Mouse (Mus musculus) left cerebral cortex, adult 2 months (tissue): ENCODE data around the gene Slc44a1. TPM values are rescaled to one million over a fixed set of nuclear protein-coding genes. Genes with fewer than 3 reads are reported as not detected.
A peak's percentile ranks its signal among the peaks of the same experiment; 100 is the strongest.

ENCODE experiments used
- DNase-seq, 2 experiments: peaks; one replicate each; pipeline ENCODE4 v3.0.0; 2021 to 2022; ENCODE audit warnings: low spot score in 2 of 2, mixed read lengths in 1 of 2; ENCODE audit errors: extremely low spot score in 1 of 2
- H3K27ac ChIP-seq: fragments of 200-600 bp; 2 replicates; pipeline ENCODE4 v1.8.1; 2022
- H3K4me3 ChIP-seq: fragments of 200-600 bp; 2 replicates; pipeline ENCODE4 v1.8.1; 2022
- CTCF ChIP-seq: fragments of 200-600 bp; IDR thresholded peaks from 2 replicates; pipeline ENCODE4 v1.8.1; 2022; ENCODE audit warnings: antibody characterized with exemption, mild to moderate bottlenecking, moderate library complexity
- intact Hi-C: fragments of 180-260 bp; cut with DNase I; formaldehyde crosslinking; loops from one replicate; pipeline ENCODE4 v1.15.1; 2025
- total RNA-seq, 2 experiments: library from RNA; stranded (reverse); gene quantifications; 2 replicates each; pipeline ENCODE4 v1.2.3; 2021

The Slc44a1 gene
- total RNA-seq, 2 experiments from 2014 or later, result 58.8 to 59.5 TPM

DNA sequence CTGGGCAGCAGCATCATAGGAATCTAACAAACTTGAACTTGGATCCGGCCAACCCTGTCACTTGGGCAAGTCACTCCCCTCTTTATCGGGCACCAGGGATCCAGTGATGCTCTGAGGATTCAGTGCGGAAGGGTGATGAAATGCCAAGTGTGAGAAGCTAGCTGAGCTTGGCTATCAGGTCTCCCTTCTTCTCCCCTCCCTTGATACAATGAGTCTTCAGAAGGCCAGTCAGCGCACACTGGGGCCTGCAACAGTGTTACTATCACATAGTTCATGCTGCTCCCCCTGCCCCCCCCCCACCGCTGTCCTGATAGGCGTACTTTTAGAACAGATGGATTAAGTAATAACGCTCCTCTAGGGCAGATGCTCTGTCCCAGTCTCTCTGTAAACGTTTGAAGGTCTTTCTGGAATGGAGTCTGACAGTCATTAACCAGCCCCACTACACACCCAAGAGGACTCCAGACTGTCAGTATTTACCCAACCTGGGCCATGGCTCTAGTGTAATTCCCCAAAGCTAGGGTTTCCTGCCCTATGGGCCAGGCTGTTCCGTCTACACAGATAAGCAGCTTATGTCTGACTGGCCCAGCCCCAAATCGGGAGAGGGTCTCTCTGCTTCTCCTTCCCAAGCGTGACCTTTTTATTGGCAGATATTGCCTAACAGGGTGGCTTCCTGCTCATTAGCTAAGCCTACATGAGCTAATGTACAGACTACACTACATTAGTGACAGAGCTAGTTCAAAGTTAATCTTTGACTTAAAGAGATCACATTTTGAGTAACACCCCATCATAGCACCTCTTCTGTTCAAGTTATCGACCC, 155.2 kb downstream of the Slc44a1 start:
- TF ChIP-seq CTCF, result no peak
- H3K27ac ChIP-seq, result no peak overlapping the region
- intact Hi-C loops, result loop anchor here (2.0 to 10.0 kb wide), 2 partner anchors 241 to 479 kb away; no protein-coding TSS in a partner anchor
- DNase-seq, result no peak
- no peak overlapping the region for H3K4me3 ChIP-seq

DNA sequence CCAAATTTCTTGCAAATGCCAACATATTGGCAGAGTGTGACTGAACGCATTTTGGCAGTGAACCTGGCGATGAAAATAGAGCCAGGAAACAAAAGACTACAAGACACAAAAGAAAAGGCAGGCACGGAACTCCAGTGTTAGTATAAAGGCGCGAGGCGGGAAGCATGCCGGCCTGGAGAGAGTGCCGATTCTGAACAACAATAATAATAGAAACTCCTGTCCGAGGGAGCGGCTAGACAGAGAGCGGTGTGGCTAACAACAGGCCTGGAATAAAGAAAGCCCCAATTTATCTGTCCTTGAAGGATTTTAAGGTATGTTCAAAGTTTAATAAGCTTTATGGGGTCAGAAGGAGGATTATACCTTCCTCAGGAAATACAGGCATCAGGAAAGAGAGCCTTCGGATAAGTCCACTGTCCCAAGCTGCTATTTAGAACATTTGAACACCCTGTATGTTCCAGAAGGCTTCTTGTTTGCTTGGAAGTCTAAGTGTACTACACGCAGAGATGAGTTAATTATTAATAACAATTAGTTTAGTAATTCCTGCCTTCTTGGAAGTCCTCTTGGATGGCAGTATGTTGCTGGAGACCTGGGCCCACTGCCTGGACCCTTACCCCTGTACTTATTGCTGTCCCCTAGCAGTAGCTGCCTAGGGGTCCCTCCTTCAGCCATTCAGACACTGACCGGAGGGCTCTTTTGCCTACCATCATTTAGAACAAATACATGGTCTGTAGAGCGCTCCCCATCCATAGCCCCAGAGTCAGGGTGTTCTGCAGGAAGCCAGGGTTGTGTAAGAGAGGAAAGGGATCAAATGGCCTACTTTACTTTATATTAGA, 156.1 kb downstream of the Slc44a1 start:
- DNase-seq, result no peak
- H3K4me3 ChIP-seq, result no peak overlapping the region
- H3K27ac ChIP-seq, result no peak overlapping the region
- TF ChIP-seq CTCF, result no peak
- intact Hi-C loops, result loop anchor here (10.0 kb wide), 1 partner anchor 241 kb away; no protein-coding TSS in a partner anchor

DNA sequence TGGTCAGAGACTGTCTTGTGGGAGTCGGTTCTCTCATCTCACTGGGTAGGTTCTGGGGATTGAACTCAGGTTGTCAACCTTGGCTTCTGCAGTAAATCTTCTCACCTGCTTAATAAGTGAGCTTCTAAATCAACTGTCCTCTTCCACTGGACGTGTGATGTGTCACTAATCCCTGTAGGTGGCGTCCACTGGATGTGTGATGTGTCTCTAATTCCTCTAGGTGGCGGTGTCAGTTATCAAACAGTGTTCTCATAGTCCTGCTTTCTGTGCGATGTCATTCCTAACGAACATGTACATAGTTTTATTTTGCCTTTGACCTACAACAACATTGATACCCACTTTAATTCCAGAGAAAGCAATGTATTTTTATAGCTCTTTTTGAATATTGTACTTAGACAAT, 160.2 kb downstream of the Slc44a1 start:
- DNase-seq, result no peak

DNA sequence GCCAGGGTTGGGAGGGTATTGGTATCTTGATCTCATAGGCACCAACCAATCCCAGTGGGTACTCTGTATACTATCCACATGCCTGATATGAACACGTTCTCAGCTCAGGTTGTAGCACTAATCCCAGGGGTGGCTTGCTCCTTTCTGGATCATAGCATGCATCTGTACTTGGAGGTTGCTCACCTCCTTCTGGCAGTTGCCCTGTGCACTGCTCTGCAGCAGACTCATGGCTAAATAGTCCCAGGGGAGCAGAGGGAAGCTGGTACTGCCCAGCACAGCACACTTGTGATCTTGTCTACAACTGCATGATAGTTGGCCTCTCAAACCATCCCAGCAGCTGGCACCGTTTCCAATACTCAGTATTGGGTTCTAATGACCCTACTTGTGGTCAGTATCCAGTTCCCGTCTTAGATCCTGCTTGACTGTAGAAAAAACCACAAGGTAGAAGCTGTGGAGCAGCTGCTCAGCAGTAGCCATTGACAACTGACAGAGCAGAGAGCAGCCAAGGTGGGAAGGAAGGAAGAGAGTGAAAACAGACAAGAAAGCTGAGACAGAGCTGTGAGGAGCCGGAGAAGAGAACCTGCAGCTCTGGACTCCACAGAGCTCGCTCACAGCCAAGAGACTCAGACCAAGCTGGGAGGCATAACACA, 174.5 kb downstream of the Slc44a1 start:
- Histone ChIP-seq H3K27ac (no peak overlapping the region), H3K4me3 (no peak overlapping the region)
- DNase-seq, result no peak
- intact Hi-C loops, result no loop called here
- no peak for TF ChIP-seq CTCF

More for the DNA sequence above, 160.2 kb downstream of the Slc44a1 start:
- intact Hi-C loops, result no loop called here
- Histone ChIP-seq H3K27ac (no peak overlapping the region), H3K4me3 (no peak overlapping the region)
- TF ChIP-seq CTCF, result peak; percentile 61

DNA sequence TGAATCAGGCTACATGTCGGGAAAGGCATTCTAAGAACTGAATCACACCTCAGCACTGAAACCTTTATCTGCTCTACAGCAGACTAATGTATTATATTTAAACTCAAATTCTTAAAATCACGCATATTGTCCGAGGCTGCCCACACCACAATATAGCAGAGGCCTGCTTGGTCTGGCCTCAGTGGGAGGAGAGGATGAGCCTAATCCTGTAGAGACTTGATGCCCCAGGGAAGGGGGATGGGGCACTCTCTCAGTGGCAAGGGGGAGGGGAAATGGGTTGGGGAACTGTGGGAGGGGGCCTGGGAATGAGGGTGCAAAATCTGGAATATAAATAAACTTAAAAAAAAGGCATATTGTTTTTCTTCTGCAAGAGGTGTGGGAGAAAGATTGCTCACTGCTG, 177.8 kb downstream of the Slc44a1 start:
- intact Hi-C loops, result no loop called here
- DNase-seq, result no peak
- no peak overlapping the region for H3K27ac ChIP-seq
- no peak for TF ChIP-seq CTCF
- no peak overlapping the region for H3K4me3 ChIP-seq

DNA sequence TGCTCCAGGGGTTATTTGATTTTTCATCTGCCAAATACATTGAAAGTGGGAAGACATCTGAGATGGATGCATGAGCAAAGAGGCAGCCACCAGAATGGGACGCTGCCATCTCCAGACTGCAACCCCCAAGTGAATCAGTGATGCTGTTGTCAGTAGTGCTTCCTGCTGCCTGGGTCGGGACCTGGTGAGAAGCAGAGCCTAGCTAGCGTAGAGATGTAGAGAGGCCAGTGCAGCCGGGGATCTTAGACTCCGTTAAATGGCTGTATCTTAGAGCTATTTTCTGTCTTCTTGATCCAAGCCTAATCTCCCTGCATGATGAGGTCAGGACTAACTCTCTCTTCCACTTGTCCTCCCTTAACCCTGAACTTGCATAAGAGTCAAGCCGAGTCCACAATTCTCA, 179.9 kb downstream of the Slc44a1 start:
- intact Hi-C loops, result no loop called here
- TF ChIP-seq CTCF, result no peak
- no peak for DNase-seq

DNA sequence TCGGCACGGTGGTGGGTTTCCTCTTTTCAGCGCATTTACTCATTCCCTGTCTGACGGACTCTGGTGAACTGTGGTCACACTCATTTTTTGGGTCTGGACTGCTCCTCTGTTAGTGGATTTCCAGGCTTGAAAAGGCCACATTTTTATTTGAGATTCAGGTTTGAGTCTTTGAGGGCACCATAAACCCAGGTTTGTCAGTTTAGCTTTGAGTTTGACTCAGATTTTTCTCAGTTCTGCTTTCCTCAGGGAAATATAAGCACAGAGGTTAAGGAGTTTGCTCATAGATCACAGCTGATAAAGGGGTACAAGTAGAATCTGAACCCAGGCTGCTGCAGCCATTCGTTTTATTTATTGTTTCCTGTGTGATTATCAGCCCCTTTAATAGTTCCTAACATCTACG, 180.9 kb downstream of the Slc44a1 start:
- H3K4me3 ChIP-seq, result no peak overlapping the region
- no peak for TF ChIP-seq CTCF
- DNase-seq, result no peak
- intact Hi-C loops, result no loop called here
- H3K27ac ChIP-seq, result no peak overlapping the region

More for the DNA sequence above, 179.9 kb downstream of the Slc44a1 start:
- no peak overlapping the region for H3K27ac ChIP-seq
- H3K4me3 ChIP-seq, result no peak overlapping the region

DNA sequence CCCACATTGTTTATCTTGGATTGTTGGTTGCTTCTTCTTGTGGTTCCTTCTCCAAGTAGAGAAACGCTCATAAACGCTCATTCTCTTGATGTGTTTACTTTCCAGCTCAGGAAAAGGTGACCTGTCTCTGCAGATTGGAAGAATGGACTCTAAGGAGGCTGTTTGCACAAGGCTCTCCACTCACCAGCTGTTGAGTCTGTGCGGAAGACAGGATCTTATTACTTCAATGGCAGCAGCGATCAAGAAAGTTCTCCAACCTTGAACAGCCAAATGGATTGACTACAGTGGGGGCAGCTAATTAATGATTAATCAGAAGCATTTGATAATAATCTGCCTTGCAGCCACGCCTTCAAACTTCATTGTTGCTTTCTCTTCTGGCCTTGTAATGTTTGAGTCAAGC, 181.3 kb downstream of the Slc44a1 start:
- TF ChIP-seq CTCF, result no peak
- H3K27ac ChIP-seq, result no peak overlapping the region
- DNase-seq, result no peak
- intact Hi-C loops, result no loop called here
- no peak overlapping the region for H3K4me3 ChIP-seq

DNA sequence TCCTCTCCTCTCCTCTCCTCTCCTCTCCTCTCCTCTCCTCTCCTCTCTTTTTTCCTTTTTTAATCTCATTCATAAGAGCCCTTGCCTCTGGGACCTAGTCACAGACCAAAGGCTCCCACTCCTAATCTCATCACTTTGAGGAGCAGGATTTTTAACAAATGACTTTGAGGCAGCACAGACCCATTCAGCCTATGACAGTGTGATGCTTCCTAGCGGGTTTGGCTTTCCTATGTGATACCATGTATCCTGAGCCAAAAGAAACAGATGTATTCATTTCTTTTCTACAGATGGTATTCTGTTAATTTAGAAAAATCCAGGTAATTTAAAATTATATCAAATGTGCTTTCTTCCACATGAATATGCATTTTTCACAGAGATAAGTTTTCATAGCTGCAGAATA, 183.5 kb downstream of the Slc44a1 start:
- intact Hi-C loops, result no loop called here

DNA sequence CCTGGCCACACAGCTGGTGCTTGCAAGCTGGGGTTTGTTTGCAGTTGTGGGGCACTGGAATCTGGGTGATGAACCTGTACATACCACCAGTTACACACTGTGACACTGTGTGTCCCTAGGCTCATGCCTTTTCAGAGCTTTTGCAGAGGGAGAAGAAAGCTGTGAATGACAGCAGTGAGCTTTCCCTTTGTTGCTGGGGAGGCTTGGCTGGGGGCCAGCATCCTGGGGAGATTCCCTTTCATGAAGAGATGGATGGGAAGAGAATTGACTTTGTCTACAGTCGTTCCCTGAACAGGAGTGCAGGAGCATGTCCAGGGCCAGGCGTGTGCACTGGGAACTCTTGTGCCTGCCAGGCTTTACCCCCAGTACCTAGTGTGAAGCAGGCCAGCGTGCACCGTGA, 184.6 kb downstream of the Slc44a1 start:
- intact Hi-C loops, result no loop called here
- no peak for TF ChIP-seq CTCF
- DNase-seq, result no peak
- Histone ChIP-seq H3K4me3 (no peak overlapping the region), H3K27ac (no peak overlapping the region)

More for the DNA sequence above, 183.5 kb downstream of the Slc44a1 start:
- TF ChIP-seq CTCF, result no peak
- no peak overlapping the region for H3K4me3 ChIP-seq
- DNase-seq, result no peak
- H3K27ac ChIP-seq, result no peak overlapping the region

DNA sequence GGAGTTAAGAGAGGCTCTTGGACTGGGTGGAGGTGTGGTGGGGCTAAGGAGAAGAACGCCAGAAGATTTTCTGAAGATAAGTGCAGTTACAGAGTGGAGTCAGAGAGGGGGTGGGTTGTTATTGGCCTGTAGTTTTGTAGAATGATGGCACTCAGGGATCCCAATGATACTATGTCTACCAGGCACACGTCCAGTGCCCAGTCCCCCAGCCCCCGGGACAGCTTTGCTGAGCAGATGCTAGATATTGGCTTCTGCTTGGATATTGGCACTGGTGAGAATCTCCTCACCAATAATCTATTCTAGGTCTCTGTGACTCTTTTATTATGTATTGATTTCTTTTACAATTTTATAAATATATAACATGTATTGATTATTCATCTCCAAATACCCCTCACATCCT, 185.1 kb downstream of the Slc44a1 start:
- no peak for TF ChIP-seq CTCF
- intact Hi-C loops, result no loop called here
- Histone ChIP-seq H3K27ac (no peak overlapping the region), H3K4me3 (no peak overlapping the region)
- DNase-seq, result no peak

DNA sequence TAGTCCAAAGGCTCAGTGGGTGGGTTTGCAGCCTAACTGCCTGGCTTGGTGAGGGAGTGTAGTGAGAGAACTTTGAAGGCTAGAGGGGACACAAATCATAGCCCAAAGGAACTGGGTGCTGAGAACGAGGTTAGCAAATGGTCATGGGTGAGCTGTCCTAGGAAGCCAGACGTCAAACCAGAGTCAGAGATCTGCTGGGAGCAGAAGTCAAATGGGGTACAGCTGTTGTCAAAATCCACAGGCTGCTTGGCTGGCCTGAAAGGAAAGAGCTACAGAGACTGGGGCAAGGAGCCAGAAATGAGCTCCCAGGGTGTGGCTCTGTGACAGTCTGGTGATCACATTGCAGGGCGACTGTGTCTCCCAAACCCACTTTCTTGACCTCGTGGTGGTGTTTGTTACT, 188.7 kb downstream of the Slc44a1 start:
- no peak overlapping the region for H3K4me3 ChIP-seq
- intact Hi-C loops, result no loop called here
- TF ChIP-seq CTCF, result no peak
- no peak for DNase-seq
- H3K27ac ChIP-seq, result no peak overlapping the region
